Mouse (Mus musculus): Measurements from ENCODE around the gene Nucks1. TPM values are rescaled to one million over a fixed set of nuclear protein-coding genes. Genes with fewer than 3 reads are reported as not detected.
A peak's percentile ranks its signal among the peaks of the same experiment; 100 is the strongest.

Gene Nucks1
- polyA plus RNA-seq, 1 experiment from 2014 or later, result 125 TPM

DNA sequence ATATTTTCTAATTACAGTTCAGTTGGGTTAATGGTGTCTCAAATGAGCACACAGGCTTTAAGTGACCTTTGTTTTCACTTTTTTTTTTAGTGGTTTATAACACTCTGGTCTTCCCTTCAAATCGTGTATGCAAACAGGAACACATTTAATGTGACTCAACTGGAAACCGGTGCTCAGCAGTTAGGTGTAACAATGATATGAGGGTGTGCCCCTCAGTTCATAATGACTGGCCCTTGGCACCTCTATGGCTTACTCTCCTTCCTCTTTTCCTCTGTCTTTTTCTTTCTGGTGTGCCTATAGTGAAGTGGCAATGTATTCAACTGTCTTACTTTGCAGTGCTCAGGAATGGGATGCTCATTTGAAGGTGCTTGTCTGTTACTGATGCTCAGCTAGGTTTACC lies 23.1 kb downstream of the Nucks1 start:
- Histone ChIP-seq H3K4me3 (no peak overlapping the region), H3K27ac (no peak overlapping the region), H3K9ac (no peak overlapping the region), H3K9me3 (no peaks in the 10 kb centered on the region), H3K36me3 (peaks cover 39% of the 10 kb centered on the region), H3K4me1 (no peaks in the 10 kb centered on the region), H3K4me2 (replicated peaks) (no peak overlapping the region), H3K27me3 (no peaks in the 10 kb centered on the region)
- ATAC-seq (ENCODE audit: insufficient number of reproducible peaks, insufficient read depth, low FRiP score, low TSS enrichment), result no peak
- 92% methylated on average over 2 of the region's 2 CpGs for WGBS

DNA sequence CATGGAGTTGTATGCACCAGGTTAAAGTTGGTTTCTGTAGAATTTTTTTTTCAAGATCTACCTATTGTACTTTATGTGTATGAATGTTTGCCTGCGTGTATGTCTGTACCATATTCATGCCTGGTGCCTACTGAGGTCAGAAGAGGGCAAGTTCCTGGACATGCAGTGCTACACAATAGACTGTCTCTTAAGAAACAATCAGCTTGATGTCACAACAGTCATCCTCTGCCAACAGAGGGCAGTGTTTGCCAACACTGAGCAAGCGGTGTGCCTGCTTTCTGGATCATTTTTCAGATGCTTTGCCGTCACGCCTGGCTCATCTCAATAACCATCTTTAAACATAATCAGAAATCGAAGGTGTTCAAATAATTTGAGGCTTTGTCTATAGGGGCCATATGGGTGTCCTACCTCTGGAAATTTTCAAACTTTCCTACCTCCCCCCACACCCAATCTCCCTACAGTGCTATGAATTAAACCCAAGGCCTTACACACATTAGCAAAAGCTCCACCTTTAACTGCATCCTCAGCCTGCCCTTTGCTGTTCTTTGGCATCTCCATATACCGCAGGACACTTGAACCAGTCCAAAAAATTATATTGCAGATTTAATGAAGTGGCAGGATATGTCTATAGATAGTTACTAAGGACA lies 27.4 kb downstream of the Nucks1 start:
- Histone ChIP-seq H3K27ac (no peak overlapping the region), H3K4me2 (replicated peaks) (no peak overlapping the region), H3K36me3 (peaks cover 11% of the 10 kb centered on the region), H3K4me1 (no peaks in the 10 kb centered on the region), H3K9me3 (no peaks in the 10 kb centered on the region), H3K4me3 (no peak overlapping the region), H3K9ac (no peak overlapping the region), H3K27me3 (no peaks in the 10 kb centered on the region)
- ATAC-seq (ENCODE audit: insufficient number of reproducible peaks, insufficient read depth, low FRiP score, low TSS enrichment), result no peak
- WGBS, result 66% methylated on average over 6 of the region's 6 CpGs

DNA sequence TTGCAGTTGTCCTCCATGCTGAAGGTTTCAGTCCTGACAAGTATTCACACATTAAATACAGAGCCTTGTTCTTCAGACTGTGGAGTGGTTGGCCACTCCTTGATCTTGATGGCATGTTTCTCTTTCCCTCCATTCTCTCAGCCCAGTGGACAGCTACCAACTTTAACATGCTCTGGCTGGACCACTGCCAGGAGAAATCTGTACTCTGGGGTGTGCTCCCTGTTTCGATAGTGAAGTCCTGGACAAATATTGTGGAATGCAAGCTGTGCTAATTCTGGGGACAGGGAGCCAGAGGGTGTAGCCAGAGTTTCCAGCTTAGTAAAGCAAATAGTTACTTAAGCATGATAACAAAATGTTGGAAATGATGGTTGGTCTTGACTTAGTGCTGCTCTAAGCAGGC lies 28.5 kb downstream of the Nucks1 start:
- H3K36me3 ChIP-seq, result peaks cover 6% of the 10 kb centered on the region
- WGBS, result 86% methylated on average over 1 of the region's 1 CpGs
- H3K4me2 ChIP-seq (replicated peaks), result no peak overlapping the region
- no peaks in the 10 kb centered on the region for H3K27me3 ChIP-seq
- no peak overlapping the region for H3K27ac ChIP-seq
- ATAC-seq (ENCODE audit: insufficient number of reproducible peaks, insufficient read depth, low FRiP score, low TSS enrichment), result no peak
- no peaks in the 10 kb centered on the region for H3K4me1 ChIP-seq
- H3K9ac ChIP-seq, result no peak overlapping the region
- H3K4me3 ChIP-seq, result no peak overlapping the region
- H3K9me3 ChIP-seq, result no peaks in the 10 kb centered on the region

DNA sequence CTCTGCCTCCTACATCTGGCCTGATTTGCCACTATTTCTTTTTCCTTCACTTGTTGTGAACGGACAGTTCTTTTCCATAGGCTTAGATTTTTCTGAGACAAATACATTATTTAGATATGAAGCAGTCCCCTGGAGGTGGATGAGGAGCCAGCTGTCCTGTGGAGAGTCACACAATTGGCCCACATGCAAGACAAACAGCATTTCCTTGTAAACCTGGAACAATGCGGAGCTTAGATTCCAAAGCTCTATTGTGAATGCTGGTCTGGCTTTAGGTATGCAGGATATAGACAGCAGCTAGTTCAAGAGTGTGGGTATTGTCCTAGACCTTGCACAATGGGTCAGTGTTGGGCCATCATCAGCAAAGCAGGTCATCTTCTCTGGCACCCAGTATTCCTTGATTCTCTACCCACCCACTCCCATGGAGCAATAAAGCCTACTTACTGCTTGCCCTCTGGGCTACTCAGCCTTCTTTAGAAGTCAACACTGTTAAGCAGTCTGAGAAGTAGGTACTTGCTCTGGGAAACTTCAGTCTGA lies 30.4 kb downstream of the Nucks1 start:
- Histone ChIP-seq H3K4me2 (replicated peaks) (no peak overlapping the region), H3K27me3 (no peaks in the 10 kb centered on the region), H3K36me3 (no peaks in the 10 kb centered on the region), H3K4me3 (no peak overlapping the region), H3K9me3 (no peaks in the 10 kb centered on the region), H3K4me1 (no peaks in the 10 kb centered on the region), H3K27ac (no peak overlapping the region), H3K9ac (no peak overlapping the region)
- no peak for ATAC-seq (ENCODE audit: insufficient number of reproducible peaks, insufficient read depth, low FRiP score, low TSS enrichment)
- 75% methylated on average over 2 of the region's 2 CpGs for WGBS

DNA sequence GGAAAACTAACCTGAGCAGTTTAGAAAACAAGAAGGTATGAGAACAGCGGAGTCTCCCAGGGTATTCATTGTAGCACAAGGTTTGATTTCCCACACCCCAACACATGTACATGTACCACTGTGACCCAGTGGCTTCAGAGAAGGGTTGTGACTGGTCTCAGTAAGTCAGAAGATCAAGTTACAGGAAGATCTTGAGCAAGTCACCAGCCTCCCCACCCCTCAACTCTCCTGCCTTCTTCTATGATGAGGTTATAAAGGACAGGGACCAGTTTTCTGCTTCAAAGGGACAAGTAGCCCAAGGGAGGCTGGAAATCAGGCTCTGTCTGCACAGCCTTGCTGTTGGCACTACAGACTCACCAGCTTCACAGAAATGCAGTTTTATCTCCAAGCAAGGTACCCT lies 31.2 kb downstream of the Nucks1 start:
- H3K4me1 ChIP-seq, result no peaks in the 10 kb centered on the region
- H3K4me2 ChIP-seq (replicated peaks), result no peak overlapping the region
- no peak for ATAC-seq (ENCODE audit: insufficient number of reproducible peaks, insufficient read depth, low FRiP score, low TSS enrichment)
- no peaks in the 10 kb centered on the region for H3K27me3 ChIP-seq
- H3K9ac ChIP-seq, result no peak overlapping the region
- no peaks in the 10 kb centered on the region for H3K9me3 ChIP-seq
- 97% methylated on average over 1 of the region's 1 CpGs for WGBS
- no peak overlapping the region for H3K27ac ChIP-seq
- H3K36me3 ChIP-seq, result no peaks in the 10 kb centered on the region
- no peak overlapping the region for H3K4me3 ChIP-seq

DNA sequence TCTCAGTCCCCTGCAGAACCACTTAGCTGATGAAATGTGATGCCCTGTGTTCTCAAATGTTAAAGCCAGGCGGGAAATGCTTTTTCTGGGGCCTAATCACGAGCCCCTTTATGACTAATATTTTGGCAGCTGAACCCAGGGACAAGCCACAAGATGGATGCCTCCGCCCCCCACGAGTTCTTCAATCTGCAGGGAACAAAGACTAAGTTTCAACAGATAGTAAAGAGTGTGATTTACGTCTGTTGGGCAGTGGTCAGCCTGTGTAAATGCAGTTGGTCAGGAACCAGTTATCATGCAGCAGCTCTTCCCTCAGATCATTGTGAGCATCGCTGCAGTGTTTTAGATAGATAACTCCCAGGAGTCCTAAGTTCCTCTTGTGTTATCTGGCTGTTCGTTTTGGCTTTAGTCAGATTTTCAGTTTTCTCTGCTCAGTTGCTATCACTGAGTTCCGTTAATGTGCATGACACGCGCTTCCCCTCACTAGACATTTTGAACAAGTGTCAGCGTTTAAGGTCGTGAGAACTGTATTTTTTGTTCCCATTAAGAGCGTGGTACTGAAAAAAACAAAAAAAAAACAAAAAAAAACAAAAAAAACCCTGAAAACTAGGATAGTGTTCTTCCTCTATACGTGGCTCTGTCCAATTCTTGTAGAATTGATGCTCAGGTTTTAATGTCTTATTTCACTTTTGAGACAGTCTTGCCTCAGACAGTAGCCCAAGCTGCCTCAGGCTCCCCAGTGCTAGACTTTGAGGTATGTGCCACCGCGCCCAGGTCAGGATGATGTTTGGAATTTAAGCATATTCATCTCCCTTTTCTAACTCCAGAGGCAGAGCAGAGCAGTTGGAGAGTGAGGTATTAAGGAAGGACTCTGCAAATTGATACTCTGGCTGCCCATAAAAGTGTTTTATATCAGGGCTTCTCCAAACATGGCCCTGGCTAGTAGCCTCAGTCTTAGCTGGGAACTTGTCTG lies 32.6 kb downstream of the Nucks1 start:
- Histone ChIP-seq H3K4me2 (replicated peaks) (no peak overlapping the region), H3K4me1 (peaks cover 6% of the 10 kb centered on the region), H3K27me3 (no peaks in the 10 kb centered on the region), H3K36me3 (no peaks in the 10 kb centered on the region), H3K4me3 (no peak overlapping the region), H3K9me3 (no peaks in the 10 kb centered on the region), H3K27ac (no peak overlapping the region), H3K9ac (no peak overlapping the region)
- ATAC-seq (ENCODE audit: insufficient number of reproducible peaks, insufficient read depth, low FRiP score, low TSS enrichment), result no peak
- 71% methylated on average over 16 of the region's 16 CpGs for WGBS

DNA sequence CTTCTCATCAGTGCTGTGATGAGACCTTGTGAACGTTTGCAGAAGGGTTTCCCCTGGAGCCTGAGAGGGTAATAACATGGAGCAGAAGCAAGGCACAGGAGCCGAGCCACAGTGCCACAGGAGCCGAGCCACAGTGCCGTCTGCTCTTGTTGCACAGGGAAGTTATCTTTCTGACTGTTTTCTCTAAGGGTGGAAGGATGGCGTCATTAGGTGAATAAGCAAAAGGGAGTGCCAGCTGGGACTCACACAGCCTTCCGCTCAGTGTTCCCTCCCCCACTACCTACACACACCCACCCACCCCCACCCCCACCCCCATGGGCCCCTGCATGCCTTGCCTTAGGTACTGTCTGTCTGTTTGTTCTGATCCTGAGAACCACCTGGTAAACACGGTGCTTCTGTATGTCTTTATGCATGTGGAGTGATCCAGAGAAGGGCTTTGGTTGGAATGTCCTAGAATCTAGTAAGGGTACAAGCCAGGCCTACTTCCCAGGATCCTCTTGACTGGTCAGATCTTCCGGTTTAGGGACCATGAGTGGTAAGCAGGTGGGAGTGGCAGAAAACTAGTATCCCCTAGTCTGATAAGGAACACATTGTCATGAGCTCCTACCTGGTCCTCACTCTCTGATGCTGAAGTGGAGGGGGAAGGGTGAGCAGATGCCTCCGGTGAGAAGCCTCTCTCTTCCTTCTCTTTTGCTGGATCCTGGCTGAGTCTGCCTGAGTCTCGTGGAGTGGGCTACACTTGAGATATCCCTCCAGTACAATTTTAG lies 35.5 kb downstream of the Nucks1 start:
- Histone ChIP-seq H3K9ac (no peak overlapping the region), H3K27me3 (no peaks in the 10 kb centered on the region), H3K4me3 (no peak overlapping the region), H3K4me2 (replicated peaks) (no peak overlapping the region), H3K36me3 (no peaks in the 10 kb centered on the region), H3K4me1 (peaks cover 9% of the 10 kb centered on the region), H3K9me3 (no peaks in the 10 kb centered on the region), H3K27ac (no peak overlapping the region)
- WGBS, result 64% methylated on average over 10 of the region's 10 CpGs
- no peak for ATAC-seq (ENCODE audit: insufficient number of reproducible peaks, insufficient read depth, low FRiP score, low TSS enrichment)

DNA sequence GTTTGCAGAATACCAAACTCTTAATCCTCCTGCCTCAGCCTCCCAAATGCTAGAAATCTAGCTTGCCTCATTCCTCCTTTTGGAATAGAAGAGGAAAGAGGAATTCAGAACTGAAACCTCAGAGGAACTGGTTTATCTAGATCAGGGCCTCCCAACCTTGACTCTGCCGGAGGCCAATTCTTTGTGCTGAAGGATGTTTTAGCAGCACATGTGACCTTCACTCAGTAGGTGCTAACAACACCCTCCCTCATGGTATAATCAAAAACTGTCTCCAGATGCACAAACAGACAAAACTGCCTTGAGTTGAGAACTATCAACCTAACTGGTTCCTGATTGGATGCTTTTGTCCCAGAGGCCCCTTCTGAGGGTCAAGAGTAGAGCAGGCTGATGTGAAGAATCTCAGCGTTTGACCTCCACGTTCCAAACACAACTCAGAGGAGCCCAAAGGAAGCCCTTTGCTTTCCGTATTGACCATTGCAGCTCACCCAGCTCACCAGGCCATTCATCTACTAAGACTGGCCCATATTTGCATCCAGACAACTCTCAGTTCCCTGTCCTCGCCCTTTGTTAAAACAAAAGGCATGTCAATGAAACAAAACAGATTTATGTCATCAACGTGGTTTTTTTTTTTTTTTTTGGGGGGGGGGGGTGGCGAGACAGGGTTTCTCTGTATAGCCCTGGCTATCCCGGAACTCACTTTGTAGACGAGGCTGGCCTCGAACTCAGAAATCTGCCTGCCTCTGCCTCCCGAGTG lies 36.3 kb downstream of the Nucks1 start:
- Histone ChIP-seq H3K27me3 (no peaks in the 10 kb centered on the region), H3K9me3 (no peaks in the 10 kb centered on the region), H3K27ac (no peak overlapping the region), H3K36me3 (no peaks in the 10 kb centered on the region), H3K9ac (no peak overlapping the region), H3K4me2 (replicated peaks) (no peak overlapping the region), H3K4me3 (no peak overlapping the region), H3K4me1 (peaks cover 9% of the 10 kb centered on the region)
- WGBS, result 80% methylated on average over 11 of the region's 11 CpGs
- ATAC-seq (ENCODE audit: insufficient number of reproducible peaks, insufficient read depth, low FRiP score, low TSS enrichment), result no peak

DNA sequence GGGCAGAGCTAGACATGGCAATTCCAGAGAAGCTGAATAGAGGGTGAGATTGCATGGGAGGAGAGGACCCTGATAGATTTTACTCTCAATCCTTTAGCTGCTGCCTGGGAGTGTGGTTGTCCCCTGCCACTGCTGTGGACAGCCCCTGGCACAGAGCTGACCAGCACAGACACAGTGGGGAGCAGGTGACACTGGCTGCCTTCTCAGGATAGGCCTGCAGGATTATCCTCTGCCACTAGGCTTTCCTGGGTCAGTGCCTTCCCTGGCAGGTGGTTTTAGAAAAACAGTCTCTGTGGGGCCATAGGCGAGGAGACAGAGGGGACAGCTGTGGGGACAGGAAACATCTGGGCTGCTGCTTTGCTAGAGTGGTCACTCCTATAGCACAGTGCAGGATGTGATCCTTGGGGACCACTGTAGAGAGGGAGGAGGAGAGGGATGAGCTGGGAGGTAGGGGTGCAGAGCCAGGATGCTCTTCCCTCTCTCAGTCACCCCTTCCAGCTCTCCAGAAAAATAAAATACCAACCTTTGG lies 37.7 kb downstream of the Nucks1 start:
- ATAC-seq (ENCODE audit: insufficient number of reproducible peaks, insufficient read depth, low FRiP score, low TSS enrichment), result no peak
- H3K27me3 ChIP-seq, result no peaks in the 10 kb centered on the region
- 0 out of 2 replicates have a peak overlapping the region, but pooled peaks have one; percentile 8 for H3K9ac ChIP-seq
- H3K36me3 ChIP-seq, result no peaks in the 10 kb centered on the region
- H3K4me1 ChIP-seq, result peaks cover 9% of the 10 kb centered on the region
- H3K4me3 ChIP-seq, result no peak overlapping the region
- H3K4me2 ChIP-seq (replicated peaks), result no peak overlapping the region
- H3K9me3 ChIP-seq, result no peaks in the 10 kb centered on the region
- H3K27ac ChIP-seq, result no peak overlapping the region
- 19% methylated on average over 1 of the region's 1 CpGs for WGBS

DNA sequence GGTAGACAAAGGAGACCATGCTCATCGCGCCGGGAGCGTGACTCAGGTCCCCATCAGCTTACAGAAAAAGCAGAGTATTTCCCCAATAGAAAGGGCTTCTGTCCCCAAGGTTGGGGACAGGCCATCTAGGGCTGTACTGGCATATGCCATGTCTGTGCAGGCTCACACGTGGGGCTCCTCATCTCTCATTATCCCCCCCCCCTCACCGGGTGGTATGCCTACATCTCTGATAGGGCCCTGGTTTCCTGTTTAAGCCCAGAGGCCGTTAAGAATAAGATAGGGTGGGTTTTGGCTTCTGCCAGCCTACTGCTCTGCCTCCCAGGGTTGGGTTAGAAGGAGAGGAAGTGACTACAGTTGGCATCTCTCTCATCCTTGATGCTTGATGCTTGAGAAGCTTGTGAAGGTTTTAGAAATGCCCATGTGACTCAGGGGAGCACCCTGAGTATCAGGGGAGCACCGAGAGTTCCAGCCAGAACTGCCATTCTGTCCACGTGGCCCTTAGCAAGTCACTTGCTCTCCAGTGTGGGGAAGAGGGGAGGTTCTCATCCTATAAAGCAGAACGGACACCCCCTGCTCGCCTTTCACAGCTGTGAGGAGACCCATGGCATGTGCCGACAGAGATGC lies 44.0 kb downstream of the Nucks1 start:
- H3K4me1 ChIP-seq, result no peaks in the 10 kb centered on the region
- no peaks in the 10 kb centered on the region for H3K27me3 ChIP-seq
- no peaks in the 10 kb centered on the region for H3K36me3 ChIP-seq
- no peak overlapping the region for H3K9ac ChIP-seq
- ATAC-seq (ENCODE audit: insufficient number of reproducible peaks, insufficient read depth, low FRiP score, low TSS enrichment), result no peak
- no peaks in the 10 kb centered on the region for H3K9me3 ChIP-seq
- no peak overlapping the region for H3K4me3 ChIP-seq
- H3K4me2 ChIP-seq (replicated peaks), result no peak overlapping the region
- 82% methylated on average over 12 of the region's 12 CpGs for WGBS
- H3K27ac ChIP-seq, result no peak overlapping the region

Measured in embryonic facial prominence, embryonic 12.5 days (tissue).